Mouse (Mus musculus) midbrain, embryonic 15.5 days (tissue): ENCODE results near the gene Stub1. TPM values are rescaled to one million over a fixed set of nuclear protein-coding genes. Genes with fewer than 3 reads are reported as not detected.

ENCODE experiments used
- ATAC-seq: fragments of 200-750 bp; cut with Nextera tagmentation; replicated peaks from 2 replicates; pipeline ENCODE4 v1.8.0; 2017; ENCODE audit warnings: moderate TSS enrichment
- H3K27ac ChIP-seq: fragments of 300-500 bp; sonication (generic); 2 replicates; pipeline ENCODE4 v1.5.1; 2015; ENCODE audit warnings: mild to moderate bottlenecking, inconsistent platforms
- H3K27me3 ChIP-seq: fragments of 300-500 bp; sonication (generic); replicated peaks from 2 replicates; pipeline ENCODE4 v1.6.1; 2015; ENCODE audit warnings: inconsistent platforms
- H3K36me3 ChIP-seq: fragments of 300-500 bp; sonication (generic); replicated peaks from 2 replicates; pipeline ENCODE4 v1.6.1; 2015; ENCODE audit warnings: inconsistent platforms
- H3K4me1 ChIP-seq: fragments of 300-500 bp; sonication (generic); 2 replicates; pipeline ENCODE4 v1.6.1; 2015; ENCODE audit warnings: inconsistent platforms
- H3K4me2 ChIP-seq: fragments of 300-500 bp; sonication (generic); 2 replicates; pipeline ENCODE4 v1.6.1; 2015; ENCODE audit warnings: inconsistent platforms, mild to moderate bottlenecking, moderate library complexity
- H3K4me3 ChIP-seq: fragments of 300-500 bp; sonication (generic); 2 replicates; pipeline ENCODE4 v1.5.1; 2015; ENCODE audit warnings: mild to moderate bottlenecking, inconsistent platforms
- H3K9ac ChIP-seq: fragments of 300-500 bp; sonication (generic); 2 replicates; pipeline ENCODE4 v1.6.1; 2015; ENCODE audit warnings: mild to moderate bottlenecking, inconsistent platforms
- H3K9me3 ChIP-seq: fragments of 300-500 bp; sonication (generic); 2 replicates; pipeline ENCODE4 v1.6.1; 2016; ENCODE audit warnings: inconsistent platforms
- WGBS: fragments of 180-500 bp; shearing (Covaris S2); methylation state at CpG from one replicate; pipeline ENCODE4 v1.1.7; 2015; ENCODE audit warnings: mixed read lengths; 5-methylcytosine and 5-hydroxymethylcytosine counted together
- polyA plus RNA-seq: library from polyadenylated mRNA; unstranded; fragments of >200 nt; fragmentation: Nextera tagmentation; extraction: Ambion mirVana; gene quantifications from 2 replicates; pipeline ENCODE4 v1.2.1, GENCODE M21; 2015

Gene Stub1
- polyA plus RNA-seq, 1 experiment from 2014 or later: 373 TPM

DNA sequence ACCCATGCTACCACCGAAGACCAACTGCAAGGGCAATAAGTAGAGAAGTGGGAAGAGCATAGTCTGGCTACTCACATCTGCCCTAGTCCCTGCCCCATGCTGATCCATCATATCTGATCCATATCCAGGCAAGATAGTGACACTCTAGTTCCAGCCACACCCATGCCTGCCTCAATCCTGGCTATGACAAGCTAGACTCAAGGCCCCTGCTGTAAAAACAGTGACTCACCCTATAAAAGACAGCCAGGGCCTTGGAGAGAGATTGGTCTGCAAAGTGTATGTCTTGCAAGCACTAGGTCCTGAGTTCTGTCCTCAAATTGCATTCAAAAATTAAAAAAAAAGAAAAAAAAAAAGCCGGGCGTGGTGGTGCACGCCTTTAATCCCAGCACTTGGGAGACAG is 26.7 kb downstream of the Stub1 start:
- Histone ChIP-seq H3K4me2 (no peak overlapping the region), H3K4me3 (no peak overlapping the region), H3K9ac (no peak overlapping the region), H3K9me3 (no peaks in the 10 kb centered on the region), H3K36me3 (no peaks in the 10 kb centered on the region), H3K27ac (no peak overlapping the region), H3K4me1 (peaks cover 51% of the 10 kb centered on the region), H3K27me3 (no peaks in the 10 kb centered on the region)
- no peak for ATAC-seq
- 87% methylated on average over 4 of the region's 4 CpGs for WGBS

DNA sequence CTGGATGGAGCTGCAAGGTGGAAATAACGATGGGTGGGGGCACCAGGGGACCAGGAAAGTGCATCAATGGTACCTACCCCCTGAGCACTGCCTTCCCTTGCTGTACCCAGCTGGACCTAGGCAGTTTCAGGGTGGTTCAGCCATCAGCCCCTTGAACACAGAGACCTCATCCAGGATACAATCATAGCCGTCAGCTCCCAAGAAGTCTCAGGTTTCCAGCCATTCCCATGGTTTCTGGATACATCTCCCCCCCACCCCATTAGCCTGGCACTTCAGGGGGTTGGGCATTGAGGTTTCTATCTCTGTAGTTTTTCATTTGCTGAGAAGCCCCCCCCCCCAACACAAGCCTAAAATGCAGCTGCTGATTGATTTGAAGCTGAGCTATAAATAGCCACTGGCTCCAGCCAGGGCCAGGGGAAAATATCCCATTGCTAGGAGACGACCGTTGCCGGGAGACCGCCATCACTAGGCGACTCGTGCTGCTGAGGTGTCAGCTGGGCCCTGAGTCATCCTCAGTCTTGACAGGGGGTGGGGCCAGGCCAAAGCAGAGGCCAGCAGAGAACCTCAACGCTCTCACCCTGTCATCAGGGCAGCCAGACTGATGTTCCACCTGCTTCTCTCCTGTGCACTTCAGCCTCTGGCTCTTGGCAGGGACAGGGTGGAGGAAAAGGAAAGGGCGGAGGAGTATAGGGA is 30.2 kb downstream of the Stub1 start:
- H3K27me3 ChIP-seq: no peaks in the 10 kb centered on the region
- H3K4me3 ChIP-seq: peak overlapping the region; percentile 18
- peak; percentile 94 for ATAC-seq
- H3K9me3 ChIP-seq: no peaks in the 10 kb centered on the region
- peak overlapping the region; percentile 43 for H3K4me2 ChIP-seq
- 9% methylated on average over 10 of the region's 10 CpGs for WGBS
- H3K4me1 ChIP-seq: peaks cover 31% of the 10 kb centered on the region
- no peaks in the 10 kb centered on the region for H3K36me3 ChIP-seq
- peak overlapping the region; percentile 93 for H3K27ac ChIP-seq
- H3K9ac ChIP-seq: peak overlapping the region; percentile 31

DNA sequence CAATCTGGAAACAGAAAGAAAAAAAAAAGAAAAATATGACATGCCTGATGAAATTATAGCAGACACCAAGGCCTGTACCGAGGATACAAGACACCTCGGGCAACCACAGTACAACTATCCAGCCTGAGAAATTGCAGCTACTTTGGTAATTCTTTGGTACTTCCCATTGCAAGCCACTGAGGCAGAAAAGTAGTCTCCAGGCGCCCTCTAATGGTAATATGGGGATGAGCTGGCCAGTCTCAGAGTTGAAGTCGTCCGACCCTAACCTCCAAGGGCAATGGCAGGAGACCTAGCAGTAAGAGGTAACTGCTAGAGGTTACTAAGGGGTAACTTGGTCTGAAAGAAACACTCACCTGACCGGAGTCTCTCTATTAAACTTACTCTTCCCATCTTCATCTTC is 32.2 kb downstream of the Stub1 start:
- Histone ChIP-seq H3K9me3 (no peaks in the 10 kb centered on the region), H3K27me3 (no peaks in the 10 kb centered on the region; the same call in 1 of the 2 replicates), H3K9ac (no peak overlapping the region), H3K4me1 (peaks cover 44% of the 10 kb centered on the region), H3K27ac (no peak overlapping the region), H3K36me3 (no peaks in the 10 kb centered on the region), H3K4me2 (no peak overlapping the region), H3K4me3 (no peak overlapping the region)
- WGBS: 11% methylated on average over 6 of the region's 6 CpGs
- no peak for ATAC-seq

DNA sequence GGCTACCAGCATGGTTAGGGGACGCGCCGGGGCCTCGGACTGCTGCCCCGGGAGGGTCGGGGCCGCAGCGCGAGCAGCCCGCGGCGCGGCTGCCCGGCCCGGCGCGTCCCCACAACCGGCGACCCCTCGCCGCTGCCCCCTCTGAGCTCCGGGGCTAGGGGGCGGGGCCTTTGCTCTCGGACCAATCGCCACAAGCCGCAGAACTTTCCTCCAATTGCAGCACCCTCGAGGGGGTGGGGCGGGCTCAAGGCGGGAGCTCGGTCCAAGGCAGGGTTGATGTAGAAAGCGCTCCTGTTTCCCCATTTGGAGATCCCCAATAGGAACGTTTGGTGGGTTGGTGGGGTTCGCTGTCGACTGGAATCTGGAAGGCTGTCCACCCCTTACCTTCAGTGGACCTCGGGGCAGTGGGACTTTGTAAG is 36.2 kb downstream of the Stub1 start, which contains the start of gene Metrn:
TSS of gene Metrn (minus strand) at position 186 of the 419 bp plus-strand sequence.
- peaks cover 48% of the 10 kb centered on the region for H3K4me1 ChIP-seq
- 0% methylated on average over 35 of the region's 35 CpGs for WGBS
- H3K27me3 ChIP-seq: no peaks in the 10 kb centered on the region; the same call in 1 of the 2 replicates

DNA sequence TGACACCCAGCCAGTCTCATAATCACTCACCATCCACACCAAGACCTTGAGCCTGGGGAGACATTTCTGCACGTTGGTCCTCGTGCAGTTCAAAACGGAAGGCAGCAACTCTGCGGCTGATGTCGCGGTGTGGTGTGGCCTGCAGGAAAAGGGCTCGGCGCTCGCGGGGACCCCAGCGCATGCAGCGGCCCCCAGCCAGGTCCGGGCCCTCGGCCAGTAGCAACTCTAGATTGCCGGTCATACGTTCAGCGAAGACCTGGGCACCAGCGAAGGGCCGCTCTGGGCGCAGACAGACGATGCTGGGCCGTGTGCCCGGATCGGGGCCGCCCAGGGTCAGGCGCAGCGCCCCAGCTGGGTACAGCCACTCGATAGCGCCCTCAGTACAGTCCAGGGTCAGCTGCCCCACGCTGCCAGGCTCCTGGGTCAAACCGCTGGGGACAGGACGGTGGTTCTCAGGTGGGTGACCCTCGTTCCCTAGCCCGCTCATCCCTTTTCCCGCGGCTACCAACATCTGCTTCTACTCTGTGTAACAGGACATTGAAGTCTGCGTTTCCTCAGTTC is 36.9 kb downstream of the Stub1 start:
- Histone ChIP-seq H3K27me3 (no peaks in the 10 kb centered on the region; the same call in 1 of the 2 replicates), H3K27ac (peak overlapping the region; percentile 59), H3K9ac (peak overlapping the region; percentile 48), H3K4me1 (peaks cover 47% of the 10 kb centered on the region), H3K4me2 (peak overlapping the region; percentile 92), H3K9me3 (no peaks in the 10 kb centered on the region), H3K4me3 (peak overlapping the region; percentile 57), H3K36me3 (no peaks in the 10 kb centered on the region)
- under 1% methylated on average over 37 of the region's 37 CpGs for WGBS
- no peak for ATAC-seq

More for the DNA sequence above, 36.2 kb downstream of the Stub1 start, which contains the start of gene Metrn:
- Histone ChIP-seq H3K4me3 (peak within 1 kb of the TSS; percentile 57), H3K4me2 (peak within 1 kb of the TSS; percentile 92), H3K36me3 (no peaks in the 10 kb centered on the region), H3K9ac (peak within 1 kb of the TSS; percentile 48), H3K9me3 (no peaks in the 10 kb centered on the region), H3K27ac (peak within 1 kb of the TSS; percentile 59)
- peak; percentile 44; the same call in 1 of the 2 replicates for ATAC-seq

DNA sequence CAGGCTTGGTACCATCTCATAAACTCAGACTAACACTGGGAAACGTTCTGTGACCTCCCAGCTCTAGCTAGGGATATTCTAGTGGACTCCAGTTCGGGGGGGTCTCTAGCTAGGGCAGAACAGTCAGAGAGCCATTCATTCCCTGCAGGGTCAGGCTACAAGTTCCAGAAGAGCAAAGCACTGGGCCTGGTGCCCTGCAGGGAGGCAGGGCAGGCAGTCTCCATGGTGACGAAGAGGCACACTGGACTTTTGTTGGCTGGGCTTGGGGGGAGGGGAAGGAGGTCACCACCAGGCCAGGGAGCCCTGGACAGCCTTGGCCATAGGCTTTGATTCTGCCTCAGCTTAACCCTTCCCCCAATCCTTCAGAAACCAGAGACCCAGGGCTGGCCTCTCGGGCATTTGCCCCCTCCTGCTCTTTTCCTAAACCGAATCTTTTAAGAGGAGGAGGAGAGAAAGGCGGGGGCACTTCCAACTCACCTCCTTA is 37.6 kb downstream of the Stub1 start, which contains the start of gene AC134908.4:
TSS of gene AC134908.4 (minus strand) at position 51 of the 484 bp plus-strand sequence.
- peaks cover 52% of the 10 kb centered on the region for H3K4me1 ChIP-seq
- H3K4me3 ChIP-seq: peak within 1 kb of the TSS; percentile 57
- no peaks in the 10 kb centered on the region for H3K9me3 ChIP-seq
- no peaks in the 10 kb centered on the region; the same call in 1 of the 2 replicates for H3K27me3 ChIP-seq
- peak within 1 kb of the TSS; percentile 92 for H3K4me2 ChIP-seq
- WGBS: 7% methylated on average over 6 of the region's 6 CpGs
- H3K9ac ChIP-seq: peak within 1 kb of the TSS; percentile 48
- ATAC-seq: no peak
- no peaks in the 10 kb centered on the region for H3K36me3 ChIP-seq
- peak within 1 kb of the TSS; percentile 59 for H3K27ac ChIP-seq

DNA sequence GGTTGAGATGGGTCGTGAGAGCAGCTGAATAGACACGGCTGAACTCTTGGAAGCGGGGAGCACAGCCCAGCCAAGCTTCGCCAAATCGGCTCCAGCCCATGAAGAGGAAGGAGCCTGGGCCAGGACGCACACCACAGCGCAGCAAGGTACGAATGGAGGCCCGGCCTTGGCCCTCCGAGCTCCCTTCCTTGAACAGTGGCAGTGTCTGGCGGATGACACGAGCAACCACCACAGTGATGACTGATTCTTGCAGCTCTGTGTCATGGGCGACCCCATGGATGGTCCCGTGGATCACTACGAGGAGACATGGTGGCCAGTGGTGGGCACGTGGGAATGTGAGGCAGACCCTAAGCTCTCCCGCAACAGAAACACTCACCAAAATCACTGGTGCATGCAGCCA is 38.2 kb downstream of the Stub1 start:
- Histone ChIP-seq H3K4me3 (0 out of 2 replicates have a peak overlapping the region, but pooled peaks have one; percentile 57), H3K27me3 (no peaks in the 10 kb centered on the region; the same call in 1 of the 2 replicates), H3K36me3 (no peaks in the 10 kb centered on the region), H3K4me1 (peaks cover 55% of the 10 kb centered on the region), H3K27ac (peak overlapping the region; percentile 59; the same call in 1 of the 2 replicates), H3K4me2 (peak overlapping the region; percentile 92), H3K9me3 (no peaks in the 10 kb centered on the region), H3K9ac (no peak overlapping the region)
- no peak for ATAC-seq
- 39% methylated on average over 17 of the region's 17 CpGs for WGBS

DNA sequence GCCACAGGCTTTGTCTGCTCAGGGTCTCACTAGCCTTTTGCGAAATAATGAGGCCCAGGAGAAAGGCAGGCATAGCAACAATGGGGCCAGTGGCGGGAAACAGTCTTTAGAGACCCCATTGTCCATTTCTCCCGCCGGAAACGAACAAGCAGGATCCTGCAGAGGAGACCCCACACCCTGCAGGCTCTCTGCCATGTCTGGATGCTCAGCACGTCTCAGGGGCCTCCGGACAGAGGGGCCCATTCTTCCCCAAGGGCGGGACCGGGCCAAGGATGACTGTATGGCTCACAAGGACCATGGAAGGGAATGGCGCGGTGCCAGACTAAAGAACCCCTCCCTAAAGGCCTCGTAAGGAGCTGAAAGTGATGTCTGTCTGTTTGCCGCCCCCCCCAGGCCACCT is 39.0 kb downstream of the Stub1 start:
- no peak for ATAC-seq
- 0 out of 2 replicates have a peak, but pooled peaks cover 3% of the 10 kb centered on the region for H3K36me3 ChIP-seq
- no peak overlapping the region for H3K9ac ChIP-seq
- H3K4me2 ChIP-seq: peak overlapping the region; percentile 2; the same call in 1 of the 2 replicates
- H3K4me3 ChIP-seq: no peak overlapping the region
- H3K27ac ChIP-seq: no peak overlapping the region
- H3K4me1 ChIP-seq: peaks cover 55% of the 10 kb centered on the region
- H3K9me3 ChIP-seq: no peaks in the 10 kb centered on the region
- no peaks in the 10 kb centered on the region; the same call in 1 of the 2 replicates for H3K27me3 ChIP-seq
- 14% methylated on average over 13 of the region's 13 CpGs for WGBS

DNA sequence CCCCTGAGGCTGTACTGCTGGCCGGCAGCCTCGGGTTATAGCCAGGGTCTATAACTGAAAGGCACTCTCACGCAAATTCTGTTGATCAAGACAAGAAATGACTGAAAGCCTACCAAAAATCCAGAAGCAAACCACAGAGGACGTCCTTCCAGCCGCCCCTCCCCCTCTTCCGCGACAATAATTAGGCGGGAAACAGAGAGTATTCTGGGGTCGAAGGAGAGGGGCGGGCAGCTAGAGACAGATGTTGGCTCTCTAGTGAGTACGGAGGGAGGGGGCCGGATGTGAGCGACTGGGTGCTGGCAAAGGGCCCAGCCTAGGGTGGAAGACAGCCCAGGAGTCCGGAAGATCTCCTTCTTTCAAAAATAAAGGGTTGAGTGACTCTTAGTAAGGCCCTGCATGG is 40.6 kb downstream of the Stub1 start, which contains the start of gene Fam173a:
TSS of gene Fam173a (minus strand) at position 287 of the 400 bp plus-strand sequence.
- 0% methylated on average over 14 of the region's 14 CpGs for WGBS

DNA sequence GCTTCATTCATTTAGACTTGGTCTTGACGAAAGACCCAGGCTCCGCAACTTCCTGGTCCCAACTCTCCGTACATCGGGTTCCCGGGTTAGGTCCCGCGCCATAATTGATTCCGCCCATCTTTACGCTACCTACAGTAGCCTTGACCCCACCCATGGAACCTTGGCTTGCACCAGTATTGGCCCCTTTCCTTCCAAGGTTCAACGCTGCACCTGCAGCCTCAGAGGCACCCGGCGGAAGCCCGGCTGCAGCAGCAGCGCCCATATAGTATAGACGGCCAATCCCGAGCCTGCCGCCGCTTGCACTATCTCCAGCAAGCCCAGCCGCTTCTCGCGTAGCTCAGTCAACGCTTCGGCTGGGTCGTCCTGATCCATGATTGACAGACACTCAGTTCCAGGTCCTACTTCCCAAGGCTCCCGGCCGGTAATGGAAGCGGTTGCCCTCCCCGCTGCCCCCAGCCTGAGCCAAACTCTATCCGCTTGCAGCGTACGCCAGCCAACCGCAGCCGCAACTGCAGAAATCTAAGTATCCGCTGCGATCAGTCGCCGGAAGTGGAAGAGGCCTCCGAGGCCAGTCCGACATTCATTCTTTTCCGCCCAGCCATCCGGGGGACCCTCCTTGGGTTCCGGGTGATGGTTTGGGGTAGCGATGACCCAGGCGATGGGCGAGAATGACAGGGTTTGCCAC is 41.2 kb downstream of the Stub1 start:
- H3K4me1 ChIP-seq: peaks cover 50% of the 10 kb centered on the region
- WGBS: under 1% methylated on average over 45 of the region's 45 CpGs

More for the DNA sequence above, 40.6 kb downstream of the Stub1 start, which contains the start of gene Fam173a:
- no peaks in the 10 kb centered on the region; the same call in 1 of the 2 replicates for H3K27me3 ChIP-seq
- H3K4me3 ChIP-seq: peak within 1 kb of the TSS; percentile 61
- peak within 1 kb of the TSS; percentile 95 for H3K27ac ChIP-seq
- H3K4me2 ChIP-seq: peak within 1 kb of the TSS; percentile 95
- ATAC-seq: peak; percentile 50
- H3K9ac ChIP-seq: peak within 1 kb of the TSS; percentile 83
- no peaks in the 10 kb centered on the region for H3K9me3 ChIP-seq
- H3K4me1 ChIP-seq: peaks cover 55% of the 10 kb centered on the region
- H3K36me3 ChIP-seq: peaks cover 10% of the 10 kb centered on the region; the same call in 1 of the 2 replicates

DNA sequence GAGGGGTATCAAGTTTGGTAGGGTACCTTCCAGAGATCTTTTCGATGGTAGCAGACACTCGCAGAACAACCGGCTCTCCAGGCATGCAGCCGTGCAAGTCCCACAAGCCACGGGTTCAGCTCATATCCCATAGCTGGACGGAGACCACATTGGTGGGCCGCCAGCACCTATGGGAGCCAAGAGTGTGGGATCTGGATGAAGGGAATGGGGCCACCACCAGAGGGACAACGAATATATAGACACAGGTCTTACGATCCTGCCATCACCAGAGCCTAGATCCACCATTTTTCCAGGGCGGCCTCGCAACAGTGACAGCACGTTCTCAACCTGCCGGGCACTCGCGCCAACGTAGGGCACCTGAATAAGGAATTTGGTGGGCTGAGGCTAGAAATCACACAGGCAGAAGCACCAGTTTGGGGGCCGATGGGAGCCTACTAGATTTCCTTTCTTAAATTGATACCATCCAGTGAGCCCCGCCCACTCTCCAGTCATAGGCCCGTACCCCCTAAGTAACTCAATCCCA is 41.8 kb downstream of the Stub1 start:
- peak overlapping the region; percentile 83 for H3K9ac ChIP-seq
- H3K36me3 ChIP-seq: peaks cover 11% of the 10 kb centered on the region; the same call in 1 of the 2 replicates
- ATAC-seq: no peak; the same call in 1 of the 2 replicates
- WGBS: 28% methylated on average over 19 of the region's 19 CpGs
- peak overlapping the region; percentile 95 for H3K4me2 ChIP-seq
- no peaks in the 10 kb centered on the region; the same call in 1 of the 2 replicates for H3K27me3 ChIP-seq
- no peaks in the 10 kb centered on the region for H3K9me3 ChIP-seq
- H3K27ac ChIP-seq: peak overlapping the region; percentile 95
- H3K4me3 ChIP-seq: peak overlapping the region; percentile 61
- peaks cover 44% of the 10 kb centered on the region for H3K4me1 ChIP-seq

More for the DNA sequence above, 41.2 kb downstream of the Stub1 start:
- H3K27ac ChIP-seq: peak overlapping the region; percentile 95
- peaks cover 11% of the 10 kb centered on the region; the same call in 1 of the 2 replicates for H3K36me3 ChIP-seq
- no peaks in the 10 kb centered on the region; the same call in 1 of the 2 replicates for H3K27me3 ChIP-seq
- H3K9me3 ChIP-seq: no peaks in the 10 kb centered on the region
- H3K4me2 ChIP-seq: peak overlapping the region; percentile 95
- peak overlapping the region; percentile 83 for H3K9ac ChIP-seq
- peak overlapping the region; percentile 61 for H3K4me3 ChIP-seq
- peak; percentile 75 for ATAC-seq
